30 mouse cellular contexts compared by ENCODE assay signal in the genomic region with DNA sequence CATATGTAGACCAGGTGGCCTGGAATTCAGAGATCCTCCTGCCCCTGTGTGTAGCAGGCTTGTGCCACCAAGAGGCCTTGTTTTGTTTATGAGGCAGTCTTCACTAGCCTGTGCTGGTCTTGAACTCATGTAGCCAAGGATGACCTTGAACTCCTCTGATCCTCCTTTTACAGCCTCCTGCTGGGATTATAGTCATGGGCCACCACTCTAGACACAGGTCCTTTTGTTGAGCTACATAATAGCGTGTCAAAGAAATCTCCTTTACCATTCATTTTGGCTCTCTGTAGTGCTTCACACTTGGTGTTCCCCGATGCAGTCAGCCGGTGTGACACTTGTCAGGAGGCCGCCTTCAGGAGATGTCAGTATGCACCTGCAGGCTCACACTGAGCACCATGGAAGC. TPM values are rescaled to one million over a fixed set of nuclear protein-coding genes. Genes with fewer than 3 reads are reported as not detected.
"Had no signal": no experiment of that assay in that cellular context is flagged by ENCODE, and none has a peak within 500 bp of the region (broad histone marks: within the 10 kb centered on the region; RNA-seq: fewer than 3 reads in every experiment).

No protein-coding gene starts in this region.

- ATAC-seq: liver, embryonic 12.5 days; liver, postnatal 0 days; lung, postnatal 0 days; midbrain, embryonic 13.5 days; midbrain, embryonic 16.5 days had no signal

- H3K4me3 ChIP-seq: limb, embryonic 10.5 days; limb, embryonic 12.5 days; limb, embryonic 13.5 days; limb, embryonic 15.5 days; liver, embryonic 12.5 days; liver, embryonic 13.5 days; liver, embryonic 15.5 days; lung, embryonic 15.5 days; megakaryocyte, embryonic 14.5 days; midbrain, embryonic 10.5 days; midbrain, embryonic 13.5 days; myocyte; neural tube, embryonic 12.5 days had no signal

- H3K4me1 ChIP-seq: limb, embryonic 10.5 days; limb, embryonic 12.5 days; limb, embryonic 13.5 days; limb, embryonic 15.5 days; liver, embryonic 13.5 days; lung, embryonic 15.5 days; midbrain, embryonic 13.5 days; neural tube, embryonic 12.5 days had no signal

- H3K4me2 ChIP-seq: limb, embryonic 12.5 days; limb, embryonic 13.5 days; limb, embryonic 15.5 days; liver, embryonic 11.5 days; liver, embryonic 12.5 days; liver, embryonic 13.5 days; liver, embryonic 15.5 days; lung, embryonic 14.5 days; lung, embryonic 15.5 days; midbrain, embryonic 11.5 days; midbrain, embryonic 13.5 days; neural tube, embryonic 12.5 days had no signal

- H3K27me3 ChIP-seq: limb, embryonic 12.5 days; limb, embryonic 13.5 days; limb, embryonic 15.5 days; liver, embryonic 12.5 days; liver, embryonic 13.5 days; liver, embryonic 15.5 days; lung, embryonic 15.5 days; megakaryocyte, embryonic 14.5 days; midbrain, embryonic 13.5 days; neural tube, embryonic 12.5 days had no signal

- H3K9ac ChIP-seq: limb, embryonic 12.5 days; limb, embryonic 13.5 days; limb, embryonic 15.5 days; liver, embryonic 12.5 days; liver, embryonic 13.5 days; liver, embryonic 14.5 days; liver, embryonic 15.5 days; liver, postnatal 0 days; lung, embryonic 14.5 days; lung, embryonic 15.5 days; midbrain, embryonic 13.5 days; neural tube, embryonic 12.5 days had no signal

- DNase-seq: left cerebral cortex, postnatal 4 days; liver; liver, embryonic 13.5 days; liver, postnatal 0 days; lung, adult 18-20 months; lung, adult 2 months; lung, embryonic 14.5 days; lung, postnatal 10 days; lung, postnatal 14 days; lung, postnatal 36 days; lung, postnatal 4 days; midbrain, embryonic 14.5 days had no signal

- H3K27ac ChIP-seq: limb, embryonic 10.5 days; limb, embryonic 12.5 days; limb, embryonic 13.5 days; limb, embryonic 15.5 days; liver, embryonic 12.5 days; liver, embryonic 13.5 days; liver, embryonic 14.5 days; liver, embryonic 15.5 days; lung, embryonic 15.5 days; macrophage; midbrain, embryonic 10.5 days; midbrain, embryonic 13.5 days; neural tube, embryonic 12.5 days had no signal

- H3K9me3 ChIP-seq: limb, embryonic 10.5 days; limb, embryonic 12.5 days; limb, embryonic 13.5 days; limb, embryonic 15.5 days; liver, embryonic 12.5 days; liver, embryonic 13.5 days; liver, embryonic 15.5 days; lung, embryonic 15.5 days; megakaryocyte, embryonic 14.5 days; midbrain, embryonic 10.5 days; midbrain, embryonic 13.5 days; neural tube, embryonic 12.5 days had no signal

RNA-seq across cellular contexts. Expression of a gene that starts 12.3 kb away (rescaled TPM):
- polyA plus RNA-seq: macrophage had no signal
